Mouse (Mus musculus): ENCODE results near the gene Olfr1056.

DNA sequence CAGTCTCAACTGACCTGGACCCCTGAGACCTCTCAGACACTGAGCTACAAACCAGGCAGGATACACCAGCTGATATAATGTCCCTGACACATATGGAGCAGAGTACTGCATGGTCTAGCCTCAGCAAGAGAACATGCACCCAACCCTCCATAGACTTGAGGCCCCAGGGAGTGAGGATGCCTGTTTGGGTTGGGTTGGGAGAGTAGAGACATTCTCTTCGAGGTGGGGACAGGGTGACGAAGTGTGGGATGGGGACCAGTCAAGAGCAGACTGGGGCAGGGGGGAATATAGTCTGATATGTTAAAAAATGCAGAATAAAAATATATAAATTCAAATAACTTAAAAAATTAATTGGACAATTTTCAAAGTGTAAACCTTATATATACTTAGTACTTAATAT lies 32.8 kb upstream of the Olfr1056 start:
- TF ChIP-seq CTCF (IDR thresholded peaks at IDR 0.05): no peak
- no peak for TF ChIP-seq POLR2A (IDR thresholded peaks at IDR 0.05; ENCODE audit: insufficient read depth, low read depth, low read length)
- no peak for TF ChIP-seq EP300 (IDR thresholded peaks at IDR 0.05; ENCODE audit: insufficient read depth, low read depth, low read length)
